Mouse (Mus musculus) liver, adult (tissue): Measurements from ENCODE around the gene Cenpt.
A peak's percentile ranks its signal among the peaks of the same experiment; 100 is the strongest.

Source experiments
- GATA4 ChIP-seq: IDR thresholded peaks from 2 replicates; pipeline ENCODE4 v1.6.1; 2014; ENCODE audit warnings: mild to moderate bottlenecking, low read length; ENCODE audit not compliant: insufficient replicate concordance

Gene Cenpt

DNA sequence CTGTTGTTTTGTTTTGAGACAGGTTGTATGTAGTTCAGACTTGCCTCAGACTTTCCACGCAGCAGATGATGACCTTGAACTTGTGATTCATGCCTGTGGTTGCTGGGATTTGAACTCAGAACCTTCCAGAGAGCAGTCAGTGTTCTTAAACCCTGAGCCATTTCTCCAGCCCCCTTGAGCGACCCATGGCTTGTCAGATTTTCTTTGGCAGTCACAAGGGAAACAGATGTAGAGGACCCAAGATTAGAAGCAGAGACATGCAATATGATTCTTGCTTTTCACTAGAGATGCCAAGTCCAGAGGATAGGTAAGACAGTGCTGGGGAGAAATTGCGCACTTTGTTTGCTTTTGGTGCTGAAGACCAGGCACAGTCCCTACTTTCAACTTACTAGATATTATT lies at the start of gene Cenpt:
Gene Cenpt, minus strand, starts transcription at position 101 of the 400 bp plus-strand sequence.
- no peak for TF ChIP-seq GATA4

DNA sequence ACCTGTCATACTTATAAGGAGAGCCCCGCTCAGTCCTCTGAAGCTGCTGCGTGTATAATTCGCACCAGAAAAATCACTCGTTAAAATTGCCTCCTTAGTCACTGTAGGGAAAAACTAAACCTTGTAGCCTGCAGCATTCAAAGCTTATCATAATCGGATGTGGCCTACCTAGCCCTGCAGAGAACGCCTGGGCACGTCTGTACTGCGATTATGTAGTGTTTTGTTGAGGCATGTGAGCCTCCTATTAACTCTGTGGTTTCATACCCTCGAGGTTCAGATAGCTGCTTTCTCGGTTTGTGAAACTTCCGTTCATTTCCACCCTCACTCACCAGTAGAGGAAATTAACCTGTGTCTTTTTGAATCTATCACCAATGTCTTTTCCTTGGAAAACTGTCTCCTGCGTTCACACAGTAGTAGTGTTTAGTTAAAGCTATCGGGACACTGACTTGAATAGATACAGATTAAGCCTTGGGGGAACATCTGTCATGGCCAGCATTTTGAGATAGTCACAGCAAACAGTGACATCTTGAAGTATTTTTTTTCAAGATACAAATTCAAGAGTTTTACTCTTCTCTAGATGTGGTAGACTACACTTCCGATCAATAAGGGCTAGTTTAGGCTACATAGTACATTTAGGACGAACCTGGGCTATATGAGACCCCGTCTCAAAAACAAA lies 48.0 kb upstream of the Cenpt start:
- TF ChIP-seq GATA4: no peak

DNA sequence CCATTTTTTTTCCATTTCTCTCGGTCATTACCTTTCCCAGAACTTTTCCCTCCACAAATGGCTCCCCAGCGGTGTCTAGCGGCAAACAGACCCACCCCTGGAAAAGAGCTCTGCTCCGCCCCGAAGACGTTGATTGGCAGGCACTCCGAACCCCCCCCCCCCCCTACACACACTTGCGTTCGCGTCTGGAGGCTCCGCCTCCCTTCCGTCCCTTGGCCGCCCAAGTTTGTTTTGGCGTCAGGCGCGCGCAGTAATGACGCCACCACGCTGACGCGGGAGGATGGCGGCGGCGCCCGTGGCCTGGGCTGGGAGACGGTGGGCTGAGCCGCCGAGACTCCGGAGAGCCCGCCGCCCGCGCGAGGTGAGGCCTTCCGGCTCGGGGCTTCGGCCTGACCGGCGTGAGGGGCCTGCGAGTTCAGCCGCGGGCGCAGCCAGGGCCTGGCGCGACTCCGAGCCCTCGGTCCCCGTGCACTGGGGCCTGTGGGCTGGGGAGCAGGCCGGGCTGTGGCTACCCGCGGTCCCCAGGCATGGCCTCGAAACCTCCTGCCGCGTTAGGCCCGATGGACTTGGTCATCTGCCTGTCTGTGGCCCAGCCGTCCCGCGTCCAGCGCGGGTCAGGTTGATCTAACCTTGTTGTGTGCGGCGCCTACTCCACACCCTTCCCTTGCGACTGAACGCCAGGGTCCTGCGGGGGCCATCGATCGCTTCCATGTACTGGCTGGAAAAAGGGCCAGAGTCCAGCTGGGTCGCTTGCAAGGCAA lies 47.3 kb upstream of the Cenpt start, which contains the start of gene Pskh1:
Gene Pskh1, plus strand, starts transcription at position 262 of the 761 bp plus-strand sequence.
- no peak for TF ChIP-seq GATA4

DNA sequence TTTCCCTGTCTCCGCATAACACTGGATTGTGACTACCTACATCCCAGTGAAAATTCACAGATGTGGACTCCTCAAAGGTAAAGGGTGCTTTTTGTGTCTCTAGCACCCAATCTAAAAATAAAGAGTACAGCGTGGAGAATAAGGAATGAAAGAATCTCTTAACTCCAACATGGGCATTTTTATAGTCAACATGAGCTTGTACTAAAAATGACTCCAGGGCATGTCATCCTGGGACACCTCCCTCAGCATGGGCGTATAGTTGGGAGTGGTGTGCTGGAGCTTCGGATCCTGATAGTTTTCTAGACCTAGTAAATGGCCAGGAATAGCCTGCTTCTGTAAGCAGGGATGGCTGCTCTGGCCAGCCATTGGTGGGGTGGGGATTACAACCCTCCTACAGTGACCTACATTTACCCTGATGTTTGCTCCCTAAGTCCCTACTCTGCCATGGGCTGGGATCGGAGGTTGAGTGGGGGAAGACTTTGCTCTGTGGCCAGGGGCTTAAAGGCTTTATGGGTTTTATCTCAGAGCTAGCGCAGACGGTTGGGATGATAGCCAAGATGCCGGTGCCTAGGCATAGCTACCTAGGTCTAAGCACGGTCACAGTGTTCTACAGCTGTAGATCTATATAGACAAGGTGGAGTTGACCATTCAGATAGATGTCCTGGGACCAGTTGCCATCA lies 44.9 kb upstream of the Cenpt start:
- no peak for TF ChIP-seq GATA4

DNA sequence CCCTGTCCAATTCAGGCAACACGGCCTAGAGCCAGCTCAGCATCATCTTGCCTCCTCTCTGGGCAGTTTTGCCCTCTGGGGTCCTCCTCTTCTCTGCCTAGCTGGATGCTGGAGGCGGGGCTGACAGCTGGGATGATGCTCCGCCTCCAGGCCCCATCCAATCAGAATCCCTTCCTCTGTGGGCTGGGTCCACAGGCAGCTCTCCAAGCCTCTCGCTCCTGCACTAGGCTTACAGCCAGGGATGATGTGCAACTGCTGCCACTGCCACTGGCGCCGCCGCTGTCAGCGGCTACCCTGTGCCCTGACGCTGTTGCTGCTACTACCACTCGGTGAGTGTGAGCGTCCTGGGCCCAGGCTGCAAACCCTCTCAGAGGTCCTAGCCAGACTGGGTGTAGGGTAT lies 40.3 kb upstream of the Cenpt start, which contains the start of gene Nrn1l:
Gene Nrn1l, plus strand, starts transcription at position 229 of the 400 bp plus-strand sequence.
- no peak for TF ChIP-seq GATA4

- TF ChIP-seq GATA4: no peak
Observed at GRCm38 (mm10) chr8:105892432-105892831, 39.4 kb upstream of the Cenpt start.

DNA sequence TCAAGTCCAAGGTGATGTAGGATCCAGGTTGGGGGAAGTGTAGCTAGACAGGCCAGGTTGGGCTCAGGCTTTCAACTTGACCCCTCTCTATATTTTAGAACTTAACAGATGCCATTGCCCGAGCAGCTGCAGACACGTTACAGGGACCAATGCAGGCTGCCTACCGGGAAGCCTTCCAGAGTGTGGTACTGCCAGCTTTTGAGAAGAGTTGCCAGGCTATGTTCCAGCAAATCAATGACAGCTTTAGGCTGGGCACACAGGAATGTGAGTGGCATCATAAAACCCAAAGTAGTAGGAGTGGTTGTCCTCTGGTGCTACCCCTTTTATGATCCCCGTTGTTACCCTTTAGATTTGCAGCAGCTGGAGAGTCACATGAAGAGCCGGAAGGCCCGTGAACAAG lies 37.8 kb upstream of the Cenpt start:
- TF ChIP-seq GATA4: no peak

DNA sequence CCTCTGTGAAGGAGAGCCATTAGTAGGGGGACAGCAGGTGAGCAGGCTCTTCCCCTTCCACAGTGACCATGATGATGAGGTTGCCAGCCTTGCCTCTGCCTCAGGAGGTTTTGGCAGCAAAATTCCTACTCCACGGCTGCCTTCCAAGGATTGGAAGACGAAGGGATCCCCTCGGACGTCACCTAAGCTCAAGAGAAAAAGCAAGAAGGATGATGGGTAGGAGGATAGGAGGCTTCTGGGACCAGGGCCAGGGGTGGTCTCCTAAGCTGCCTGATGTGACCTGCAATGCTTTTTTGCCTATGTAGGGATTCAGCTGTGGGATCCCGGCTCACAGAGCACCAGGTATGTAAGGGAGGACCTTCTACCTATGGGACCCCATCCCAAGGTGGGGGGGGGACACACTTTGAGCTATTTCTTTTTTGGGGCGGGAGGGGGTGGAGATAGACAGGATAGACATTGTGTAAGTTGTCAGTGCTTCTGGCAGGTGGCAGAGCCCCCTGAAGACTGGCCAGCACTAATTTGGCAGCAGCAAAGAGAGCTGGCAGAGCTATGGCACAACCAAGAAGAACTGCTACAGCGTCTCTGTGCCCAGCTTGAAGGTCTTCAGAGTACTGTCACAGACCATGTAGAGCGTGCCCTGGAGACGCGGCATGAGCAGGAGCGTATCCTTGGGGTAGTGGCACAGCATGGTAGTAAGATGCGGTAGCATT lies 36.8 kb upstream of the Cenpt start:
- no peak for TF ChIP-seq GATA4

GRCm38 (mm10) chr8:105880754-105881520 lies 27.9 kb upstream of the Cenpt start, which contains the start of gene Edc4:
Edc4 (plus strand) TSS chr8:105880881.
- TF ChIP-seq GATA4: peak; percentile 12; the same call in 1 of the 2 replicates

GRCm38 (mm10) chr8:105874301-105874700 lies 21.2 kb upstream of the Cenpt start:
- no peak for TF ChIP-seq GATA4

GRCm38 (mm10) chr8:105866364-105867029 lies 13.4 kb upstream of the Cenpt start:
- TF ChIP-seq GATA4: no peak

DNA sequence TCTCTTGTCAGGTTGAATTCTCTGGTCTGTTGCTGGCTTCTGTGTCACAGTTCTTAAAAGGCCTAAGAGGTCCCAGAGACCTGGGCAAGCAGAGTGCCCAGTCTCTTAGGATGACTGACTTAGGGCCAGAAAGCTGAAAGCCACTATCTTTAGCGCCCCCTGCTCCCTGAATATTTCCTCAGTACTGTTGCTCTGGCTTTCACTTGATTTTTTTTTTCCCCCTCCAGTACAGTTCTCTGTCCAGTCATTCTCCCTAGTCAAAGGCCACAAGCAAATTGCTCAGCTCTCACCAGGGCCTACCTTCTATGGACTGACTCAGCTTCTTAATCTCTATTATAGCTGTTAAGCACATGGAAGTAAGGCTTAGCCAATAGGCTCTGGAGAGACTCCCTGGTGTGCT lies 8.9 kb upstream of the Cenpt start:
- no peak for TF ChIP-seq GATA4

GRCm38 (mm10) chr8:105860143-105860981 lies 7.3 kb upstream of the Cenpt start, which contains the start of gene Nutf2:
Nutf2 (plus strand) TSS chr8:105860580.
- peak; percentile 7; the same call in 1 of the 2 replicates for TF ChIP-seq GATA4

DNA sequence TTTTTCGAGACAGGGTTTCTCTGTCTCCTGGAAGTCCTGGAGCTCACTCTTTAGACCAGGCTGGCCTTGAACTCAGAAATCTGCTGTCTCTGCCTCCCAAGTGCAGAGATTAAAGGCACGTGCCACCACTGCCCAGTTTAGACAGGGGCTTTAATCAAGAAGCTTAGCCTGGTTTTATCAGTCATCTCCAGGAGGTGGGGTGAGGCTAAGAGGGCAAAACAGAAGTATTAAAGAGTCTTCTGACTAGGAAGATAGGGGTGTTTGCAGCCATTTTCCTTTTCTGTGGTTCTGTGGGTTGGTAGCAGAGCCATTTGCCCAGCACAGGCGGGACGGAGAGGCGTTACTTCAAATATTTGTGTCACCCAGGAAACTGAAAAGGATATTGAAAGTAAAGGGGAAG lies 6.2 kb upstream of the Cenpt start:
- TF ChIP-seq GATA4: no peak
